11 mouse cellular contexts compared by ENCODE assay signal in genomic region chr7:18949781-18950522, GRCm38 (mm10). TPM values are rescaled to one million over a fixed set of nuclear protein-coding genes. Genes with fewer than 3 reads are reported as not detected.
DNase-seq lines count a peak whose midpoint lies in the region; ATAC-seq and TF ChIP-seq lines count a peak whose summit lies in the region.
"Had no signal": no experiment of that assay in that cellular context is flagged by ENCODE, and none has a peak within 500 bp of the region (broad histone marks: within the 10 kb centered on the region; RNA-seq: fewer than 3 reads in every experiment).

No protein-coding gene starts in this region.

- no peak for ATAC-seq in heart, postnatal 0 days (ENCODE audit: insufficient read depth, low read depth)
- peak; percentile 85 for ATAC-seq in forebrain, postnatal 0 days
- ATAC-seq in neural tube, embryonic 13.5 days (ENCODE audit: low read depth): peak; percentile 92
- no peak for ATAC-seq in erythroid progenitor cell, adult 5-6 weeks (replicated peaks; ENCODE audit: low FRiP score, poor library complexity, severe bottlenecking)
- no peak for ATAC-seq in liver, postnatal 0 days

- DNase-seq in heart, postnatal 0 days (ENCODE audit: low spot score): no peak
- DNase-seq in heart, postnatal 10 days: no peak
- DNase-seq in brain, embryonic 14.5 days (ENCODE audit: low read depth): peak; percentile 98
- DNase-seq in forebrain, postnatal 0 days: peak; percentile 81
- no peak for DNase-seq in liver, postnatal 0 days
- no peak for DNase-seq in kidney, adult 18-20 months
- DNase-seq: gastrocnemius, postnatal 25 days; kidney, postnatal 14 days; lung, postnatal 14 days had no signal

- TF ChIP-seq EP300 in heart, postnatal 0 days (IDR thresholded peaks at IDR 0.05; ENCODE audit: low read depth): no peak
- TF ChIP-seq EP300 in liver, postnatal 0 days (IDR thresholded peaks at IDR 0.05; ENCODE audit: low read depth): no peak

- H3K27me3 ChIP-seq in heart, postnatal 0 days (ENCODE audit: control insufficient read depth, insufficient read depth, low read length): 0 out of 2 replicates have a peak, but pooled peaks cover 8% of the 10 kb centered on the region
- H3K27me3 ChIP-seq in forebrain, postnatal 0 days (ENCODE audit: insufficient read depth, low read length): no peaks in the 10 kb centered on the region
- H3K27me3 ChIP-seq in neural tube, embryonic 13.5 days: no peaks in the 10 kb centered on the region
- H3K27me3 ChIP-seq in liver, postnatal 0 days (ENCODE audit: insufficient read depth, low read length): 0 out of 2 replicates have a peak, but pooled peaks cover 11% of the 10 kb centered on the region

- no peaks in the 10 kb centered on the region for H3K36me3 ChIP-seq in heart, postnatal 0 days (replicated peaks; ENCODE audit: control insufficient read depth, insufficient read depth, low read length)
- peaks cover 58% of the 10 kb centered on the region for H3K36me3 ChIP-seq in forebrain, postnatal 0 days (ENCODE audit: insufficient read depth)
- peaks cover 68% of the 10 kb centered on the region for H3K36me3 ChIP-seq in neural tube, embryonic 13.5 days
- H3K36me3 ChIP-seq in liver, postnatal 0 days (replicated peaks; ENCODE audit: insufficient read depth, low read length): no peaks in the 10 kb centered on the region

- H3K27ac ChIP-seq in heart, postnatal 0 days (ENCODE audit: low read depth): peak overlapping the region; percentile 14
- peak overlapping the region; percentile 76 for H3K27ac ChIP-seq in forebrain, postnatal 0 days (ENCODE audit: low read depth, low read length)
- H3K27ac ChIP-seq in neural tube, embryonic 13.5 days (replicated peaks): peak overlapping the region; percentile 93
- no peak overlapping the region for H3K27ac ChIP-seq in liver, postnatal 0 days (ENCODE audit: low read depth)

- no peaks in the 10 kb centered on the region for H3K9me3 ChIP-seq in heart, postnatal 0 days (replicated peaks; ENCODE audit: control insufficient read depth, low read length)
- no peaks in the 10 kb centered on the region for H3K9me3 ChIP-seq in forebrain, postnatal 0 days (ENCODE audit: low read length)
- H3K9me3 ChIP-seq in neural tube, embryonic 13.5 days: no peaks in the 10 kb centered on the region
- H3K9me3 ChIP-seq in liver, postnatal 0 days (ENCODE audit: low read length): no peaks in the 10 kb centered on the region

- no peak for TF ChIP-seq CTCF in heart, postnatal 0 days (IDR thresholded peaks at IDR 0.05; ENCODE audit: low read depth)
- no peak for TF ChIP-seq CTCF in brain, embryonic 14.5 days (IDR thresholded peaks at IDR 0.05; ENCODE audit: borderline replicate concordance, extremely low read depth, insufficient read depth, insufficient read length)
- 0 out of 2 replicates have a peak, but pooled peaks have one; percentile 16 for TF ChIP-seq CTCF in forebrain, postnatal 0 days (IDR thresholded peaks at IDR 0.05; ENCODE audit: low read depth)
- no peak for TF ChIP-seq CTCF in liver, postnatal 0 days (IDR thresholded peaks at IDR 0.05; ENCODE audit: low read depth)

- 34% methylated on average over 12 of the region's 12 CpGs for WGBS in heart, postnatal 0 days
- WGBS in forebrain, postnatal 0 days: 9% methylated on average over 12 of the region's 12 CpGs
- WGBS in neural tube, embryonic 13.5 days: 13% methylated on average over 12 of the region's 12 CpGs
- WGBS in liver, postnatal 0 days (ENCODE audit: insufficient replicate concordance): 41% methylated on average over 12 of the region's 12 CpGs

- no peak overlapping the region for H3K4me2 ChIP-seq in heart, postnatal 0 days (ENCODE audit: low read depth, low read length)
- peak overlapping the region; percentile 11; the same call in 1 of the 2 replicates for H3K4me2 ChIP-seq in forebrain, postnatal 0 days (ENCODE audit: low read depth)
- H3K4me2 ChIP-seq in neural tube, embryonic 13.5 days: peak overlapping the region; percentile 26
- H3K4me2 ChIP-seq in liver, postnatal 0 days (ENCODE audit: low read depth, low read length): no peak overlapping the region

- intact Hi-C loops in heart, postnatal 10 days (cut with DNase I): loop anchor here (2.0 kb wide), 1 partner anchor 23 kb away; no protein-coding TSS in a partner anchor

- no peak overlapping the region for H3K4me3 ChIP-seq in heart, postnatal 0 days (ENCODE audit: low read depth, low read length)
- H3K4me3 ChIP-seq in forebrain, postnatal 0 days (ENCODE audit: low read depth, low read length): no peak overlapping the region
- no peak overlapping the region for H3K4me3 ChIP-seq in neural tube, embryonic 13.5 days
- H3K4me3 ChIP-seq in liver, postnatal 0 days (ENCODE audit: low read depth, low read length): no peak overlapping the region

- TF ChIP-seq POLR2A in brain, embryonic 14.5 days (IDR thresholded peaks at IDR 0.05; ENCODE audit: borderline replicate concordance, extremely low read depth, insufficient read depth, insufficient read length, poor library complexity, severe bottlenecking): no peak

- no peaks in the 10 kb centered on the region; the same call in 1 of the 2 replicates for H3K4me1 ChIP-seq in heart, postnatal 0 days (ENCODE audit: control insufficient read depth, insufficient read depth)
- H3K4me1 ChIP-seq in forebrain, postnatal 0 days (ENCODE audit: insufficient read depth): peaks cover 19% of the 10 kb centered on the region
- H3K4me1 ChIP-seq in neural tube, embryonic 13.5 days (replicated peaks): peaks cover 49% of the 10 kb centered on the region
- H3K4me1 ChIP-seq in liver, postnatal 0 days (ENCODE audit: insufficient read depth): no peaks in the 10 kb centered on the region

- H3K9ac ChIP-seq in heart, postnatal 0 days (replicated peaks; ENCODE audit: low read depth, low read length): no peak overlapping the region
- peak overlapping the region; percentile 23; the same call in 1 of the 2 replicates for H3K9ac ChIP-seq in forebrain, postnatal 0 days
- peak overlapping the region; percentile 51 for H3K9ac ChIP-seq in neural tube, embryonic 13.5 days
- H3K9ac ChIP-seq in liver, postnatal 0 days (replicated peaks): no peak overlapping the region

RNA-seq across cellular contexts. Expression of gene Nova2, which starts 24.3 kb away (rescaled TPM):
- 0.61 and 1.3 TPM in 2 replicates for total RNA-seq in heart, postnatal 0 days (2014; rRNA removed; ENCODE audit: low replicate concordance)
- polyA plus RNA-seq in heart, postnatal 0 days (2015; fragmentation: Nextera tagmentation; extraction: Ambion mirVana): 0.37 and 0.41 TPM in 2 replicates
- 10 to 100 TPM in 1 of 2 experiments, 1 to 10 TPM in 1; 9.9 to 10.1 TPM for total RNA-seq in heart, postnatal 10 days (2021)
- 20.7 and 52.7 TPM in 2 replicates for polyA plus RNA-seq in brain, embryonic 14.5 days (2012; rRNA removed)
- 15.4 and 19.5 TPM in 2 replicates for total RNA-seq in forebrain, postnatal 0 days (2014; rRNA removed)
- polyA plus RNA-seq in forebrain, postnatal 0 days (2015; fragmentation: Nextera tagmentation; extraction: Ambion mirVana): 7.2 and 11.4 TPM in 2 replicates
- 9.7 and 10.7 TPM in 2 replicates for polyA plus RNA-seq in neural tube, embryonic 13.5 days (2015; fragmentation: Nextera tagmentation; extraction: Ambion mirVana)
- total RNA-seq in erythroid progenitor cell, adult 5-6 weeks (2015; ENCODE audit: low replicate concordance): not detected in 2 replicates
- total RNA-seq in erythroid progenitor cell, adult 5-6 weeks (2017; ENCODE audit: low replicate concordance): not detected in 2 replicates
- 0.08 and 0.12 TPM in 2 replicates for polyA plus RNA-seq in liver, postnatal 0 days (2015; fragmentation: Nextera tagmentation; extraction: Ambion mirVana)

RNA-seq across cellular contexts. Expression of gene Nanos2, which starts 37.2 kb away (rescaled TPM):
- total RNA-seq in heart, postnatal 0 days (2014; rRNA removed; ENCODE audit: low replicate concordance): not detected in 2 replicates
- polyA plus RNA-seq in heart, postnatal 0 days (2015; fragmentation: Nextera tagmentation; extraction: Ambion mirVana): not detected in 2 replicates
- not detected for total RNA-seq in heart, postnatal 10 days (2021)
- polyA plus RNA-seq in brain, embryonic 14.5 days (2012; rRNA removed): 2.1 and 2.7 TPM in 2 replicates
- 1.5 and 2.0 TPM in 2 replicates for total RNA-seq in forebrain, postnatal 0 days (2014; rRNA removed)
- 0.49 and 0.76 TPM in 2 replicates for polyA plus RNA-seq in forebrain, postnatal 0 days (2015; fragmentation: Nextera tagmentation; extraction: Ambion mirVana)
- 0.56 TPM in 2 replicates for polyA plus RNA-seq in neural tube, embryonic 13.5 days (2015; fragmentation: Nextera tagmentation; extraction: Ambion mirVana)
- total RNA-seq in erythroid progenitor cell, adult 5-6 weeks (2015; ENCODE audit: low replicate concordance): not detected in 2 replicates
- not detected in 2 replicates for total RNA-seq in erythroid progenitor cell, adult 5-6 weeks (2017; ENCODE audit: low replicate concordance)
- polyA plus RNA-seq in liver, postnatal 0 days (2015; fragmentation: Nextera tagmentation; extraction: Ambion mirVana): not detected in 2 replicates
- total RNA-seq: gastrocnemius, postnatal 25 days had no signal

RNA-seq across cellular contexts. Expression of gene Ccdc61, which starts 39.7 kb away (rescaled TPM):
- 26.9 and 30.9 TPM in 2 replicates for total RNA-seq in heart, postnatal 0 days (2014; rRNA removed; ENCODE audit: low replicate concordance)
- polyA plus RNA-seq in heart, postnatal 0 days (2015; fragmentation: Nextera tagmentation; extraction: Ambion mirVana): 12.7 and 15.5 TPM in 2 replicates
- total RNA-seq in heart, postnatal 10 days (2021): 10 to 100 TPM in 1 of 2 experiments, 1 to 10 TPM in 1; 9.5 to 11.5 TPM
- 26.5 and 33.3 TPM in 2 replicates for polyA plus RNA-seq in brain, embryonic 14.5 days (2012; rRNA removed)
- 12.8 and 17.2 TPM in 2 replicates for total RNA-seq in forebrain, postnatal 0 days (2014; rRNA removed)
- 21.6 and 23.2 TPM in 2 replicates for polyA plus RNA-seq in forebrain, postnatal 0 days (2015; fragmentation: Nextera tagmentation; extraction: Ambion mirVana)
- 19.7 and 23.0 TPM in 2 replicates for polyA plus RNA-seq in neural tube, embryonic 13.5 days (2015; fragmentation: Nextera tagmentation; extraction: Ambion mirVana)
- total RNA-seq in erythroid progenitor cell, adult 5-6 weeks (2015; ENCODE audit: low replicate concordance): 10.1 and 19.8 TPM in 2 replicates
- total RNA-seq in erythroid progenitor cell, adult 5-6 weeks (2017; ENCODE audit: low replicate concordance): 1.7 and 4.6 TPM in 2 replicates
- 5.6 and 7.5 TPM in 2 replicates for polyA plus RNA-seq in liver, postnatal 0 days (2015; fragmentation: Nextera tagmentation; extraction: Ambion mirVana)

RNA-seq across cellular contexts. Expression of gene Mypop, which starts 41.1 kb away (rescaled TPM):
- 0.08 and 0.34 TPM in 2 replicates for total RNA-seq in heart, postnatal 0 days (2014; rRNA removed; ENCODE audit: low replicate concordance)
- 0.79 and 1.2 TPM in 2 replicates for polyA plus RNA-seq in heart, postnatal 0 days (2015; fragmentation: Nextera tagmentation; extraction: Ambion mirVana)
- 1 to 10 TPM; 1.7 to 2.4 TPM for total RNA-seq in heart, postnatal 10 days (2021)
- 14.2 and 16.1 TPM in 2 replicates for polyA plus RNA-seq in brain, embryonic 14.5 days (2012; rRNA removed)
- 12.3 and 13.9 TPM in 2 replicates for total RNA-seq in forebrain, postnatal 0 days (2014; rRNA removed)
- 3.8 and 4.3 TPM in 2 replicates for polyA plus RNA-seq in forebrain, postnatal 0 days (2015; fragmentation: Nextera tagmentation; extraction: Ambion mirVana)
- polyA plus RNA-seq in neural tube, embryonic 13.5 days (2015; fragmentation: Nextera tagmentation; extraction: Ambion mirVana): 5.8 and 7.4 TPM in 2 replicates
- not detected in 2 replicates for total RNA-seq in erythroid progenitor cell, adult 5-6 weeks (2015; ENCODE audit: low replicate concordance)
- total RNA-seq in erythroid progenitor cell, adult 5-6 weeks (2017; ENCODE audit: low replicate concordance): not detected in 2 replicates
- polyA plus RNA-seq in liver, postnatal 0 days (2015; fragmentation: Nextera tagmentation; extraction: Ambion mirVana): 0.39 and 0.55 TPM in 2 replicates

RNA-seq across cellular contexts. Expression of gene Irf2bp1, which starts 53.9 kb away (rescaled TPM):
- total RNA-seq in heart, postnatal 0 days (2014; rRNA removed; ENCODE audit: low replicate concordance): 50.0 and 51.3 TPM in 2 replicates
- 7.1 and 7.3 TPM in 2 replicates for polyA plus RNA-seq in heart, postnatal 0 days (2015; fragmentation: Nextera tagmentation; extraction: Ambion mirVana)
- 10 to 100 TPM; 24.5 to 29.5 TPM for total RNA-seq in heart, postnatal 10 days (2021)
- polyA plus RNA-seq in brain, embryonic 14.5 days (2012; rRNA removed): 48.9 and 54.6 TPM in 2 replicates
- 101 and 129 TPM in 2 replicates for total RNA-seq in forebrain, postnatal 0 days (2014; rRNA removed)
- polyA plus RNA-seq in forebrain, postnatal 0 days (2015; fragmentation: Nextera tagmentation; extraction: Ambion mirVana): 27.0 and 27.2 TPM in 2 replicates
- 28.4 and 29.9 TPM in 2 replicates for polyA plus RNA-seq in neural tube, embryonic 13.5 days (2015; fragmentation: Nextera tagmentation; extraction: Ambion mirVana)
- 4.6 and 6.1 TPM in 2 replicates for total RNA-seq in erythroid progenitor cell, adult 5-6 weeks (2015; ENCODE audit: low replicate concordance)
- total RNA-seq in erythroid progenitor cell, adult 5-6 weeks (2017; ENCODE audit: low replicate concordance): 3.3 and 6.5 TPM in 2 replicates
- 6.3 and 8.8 TPM in 2 replicates for polyA plus RNA-seq in liver, postnatal 0 days (2015; fragmentation: Nextera tagmentation; extraction: Ambion mirVana)

Comparison
In these comparisons a context has a peak if more than half of its experiments do, and no peak if none do; other contexts are left out.
1. ATAC-seq: peak in forebrain, postnatal 0 days (single experiment) and neural tube, embryonic 13.5 days (single experiment); none in heart, postnatal 0 days (single experiment), erythroid progenitor cell, adult 5-6 weeks (single experiment) and liver, postnatal 0 days (single experiment).
2. DNase-seq: peak in brain, embryonic 14.5 days (single experiment) and forebrain, postnatal 0 days (single experiment); none in heart, postnatal 0 days (single experiment), heart, postnatal 10 days (0 of 2), liver, postnatal 0 days (single experiment) and kidney, adult 18-20 months (single experiment).
3. H3K4me2 ChIP-seq: peak in forebrain, postnatal 0 days (single experiment) and neural tube, embryonic 13.5 days (single experiment); none in heart, postnatal 0 days (single experiment) and liver, postnatal 0 days (single experiment).
4. H3K9ac ChIP-seq: peak in forebrain, postnatal 0 days (single experiment) and neural tube, embryonic 13.5 days (single experiment); none in heart, postnatal 0 days (single experiment) and liver, postnatal 0 days (single experiment).